Mouse (Mus musculus): ENCODE data around the gene Fam208a. TPM values are rescaled to one million over a fixed set of nuclear protein-coding genes. Genes with fewer than 3 reads are reported as not detected.

Fam208a gene
- total RNA-seq (2015; ENCODE audit: low replicate concordance) (46.1 and 66.2 TPM in 2 replicates), total RNA-seq (2017; ENCODE audit: low replicate concordance) (66.9 and 78.3 TPM in 2 replicates)

DNA sequence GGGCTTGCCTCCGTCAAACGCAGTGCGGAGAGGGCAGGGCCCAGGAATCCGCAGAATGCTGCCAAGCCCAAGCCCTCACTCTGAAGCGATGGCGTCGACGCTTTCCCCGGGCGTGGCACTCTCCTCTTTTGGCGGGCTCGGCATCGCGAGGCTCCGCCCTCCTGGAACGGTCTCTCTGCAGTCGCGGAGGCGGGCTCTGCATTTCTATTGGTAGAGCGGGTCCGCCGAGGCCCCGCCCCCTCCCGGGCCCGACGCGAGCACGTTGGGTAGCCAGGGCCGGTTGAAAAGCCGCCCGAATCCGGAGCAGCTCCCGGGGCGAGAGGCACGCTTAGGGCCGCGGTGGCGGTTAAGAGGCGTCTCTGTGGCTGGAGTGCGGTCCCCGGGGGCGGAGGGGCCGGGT, at the start of gene Fam208a:
Gene Fam208a (plus strand): TSS at position 262 of the 400 bp plus-strand sequence.
- peak; percentile 97 for ATAC-seq (replicated peaks; ENCODE audit: low FRiP score, poor library complexity, severe bottlenecking)

DNA sequence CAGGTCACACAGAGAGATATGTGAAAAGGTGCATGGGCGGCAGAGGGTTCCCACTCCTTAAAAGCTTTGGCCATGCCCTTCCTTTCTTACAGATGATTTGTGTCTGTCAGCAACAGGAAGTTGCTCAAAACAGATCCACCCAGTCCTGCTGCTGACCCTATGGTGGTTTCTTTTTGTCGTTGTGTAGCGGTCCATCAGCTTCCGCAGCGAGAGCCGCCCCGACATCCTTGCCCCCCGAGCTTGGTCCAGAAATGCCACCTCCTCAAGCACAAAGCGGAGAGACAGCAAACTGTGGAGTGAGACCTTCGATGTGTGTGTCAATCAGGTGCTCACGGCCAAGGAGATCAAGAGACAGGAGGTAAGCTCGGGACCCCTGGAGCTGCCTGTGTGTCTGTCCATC, 49.2 kb upstream of the Fam208a start:
- no peak for ATAC-seq (replicated peaks; ENCODE audit: low FRiP score, poor library complexity, severe bottlenecking)

- no peak for ATAC-seq (replicated peaks; ENCODE audit: low FRiP score, poor library complexity, severe bottlenecking)
These were observed 47.2 kb upstream of the Fam208a start for GRCm38 (mm10) chr14:27381459-27381858.

DNA sequence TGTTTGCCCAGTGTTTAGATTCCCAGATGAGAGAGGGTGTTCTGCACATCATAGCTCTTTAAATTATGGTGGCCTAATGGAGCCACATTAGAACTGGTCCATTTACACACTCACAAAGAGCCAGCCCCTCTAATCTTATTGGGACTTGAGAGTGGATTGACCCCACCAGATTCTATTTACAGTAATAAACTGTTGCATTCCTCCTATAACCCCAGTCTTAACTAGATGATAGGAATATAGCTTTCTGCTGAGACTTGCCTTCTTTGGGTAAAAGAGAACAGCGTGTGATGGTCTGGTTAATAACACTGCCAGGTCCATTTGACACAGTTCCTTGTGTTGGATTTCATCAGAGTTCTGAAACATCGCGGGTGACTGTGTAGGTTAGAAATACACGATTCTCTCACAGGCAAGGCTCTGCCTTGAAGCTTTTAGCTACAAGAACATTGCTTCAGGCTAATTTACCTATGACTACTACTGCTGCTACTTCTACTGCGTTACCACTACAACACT, 45.3 kb upstream of the Fam208a start:
- ATAC-seq (replicated peaks; ENCODE audit: low FRiP score, poor library complexity, severe bottlenecking), result no peak

DNA sequence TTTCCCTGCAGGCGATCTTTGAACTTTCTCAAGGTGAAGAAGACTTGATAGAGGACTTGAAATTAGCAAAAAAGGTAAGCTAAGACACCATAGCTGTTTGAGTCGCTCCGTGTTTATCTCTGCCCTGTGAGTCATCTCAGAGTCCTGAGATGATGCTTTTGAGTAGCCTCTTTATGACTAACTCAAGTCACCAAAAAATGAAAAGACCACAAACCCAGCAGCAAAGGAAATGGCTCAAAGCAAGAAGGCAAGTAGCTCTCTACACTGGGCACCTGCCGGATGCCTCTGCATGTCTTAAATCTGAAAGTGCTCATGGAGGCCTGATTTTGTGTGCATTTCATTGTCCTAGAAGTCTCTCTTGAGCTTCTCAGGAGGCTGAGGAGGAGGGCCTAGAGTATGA, 44.5 kb upstream of the Fam208a start:
- ATAC-seq (replicated peaks; ENCODE audit: low FRiP score, poor library complexity, severe bottlenecking), result no peak

GRCm38 (mm10) chr14:27388616-27389015, 40.0 kb upstream of the Fam208a start:
- no peak for ATAC-seq (replicated peaks; ENCODE audit: low FRiP score, poor library complexity, severe bottlenecking)

GRCm38 (mm10) chr14:27389722-27390121, 38.9 kb upstream of the Fam208a start:
- no peak for ATAC-seq (replicated peaks; ENCODE audit: low FRiP score, poor library complexity, severe bottlenecking)

DNA sequence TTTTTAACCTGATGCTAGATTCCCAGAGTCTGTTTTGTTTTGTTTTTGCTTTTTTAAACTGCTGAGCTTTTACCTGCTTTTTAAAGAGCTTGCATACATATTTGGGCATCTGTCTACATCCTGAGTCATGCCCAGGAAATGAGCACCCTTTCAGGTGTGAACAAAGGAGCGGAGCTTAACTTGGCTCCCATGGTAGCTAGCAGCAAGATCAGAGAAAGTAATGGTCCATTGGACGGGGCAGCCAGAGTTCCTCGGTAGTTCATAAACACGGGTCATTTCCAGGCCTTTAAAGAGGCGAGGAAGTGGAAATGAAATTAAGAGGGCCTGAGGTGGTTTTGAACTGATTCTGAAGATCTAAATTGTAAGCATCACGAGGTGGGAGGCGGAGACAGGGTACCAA, 38.0 kb upstream of the Fam208a start:
- ATAC-seq (replicated peaks; ENCODE audit: low FRiP score, poor library complexity, severe bottlenecking), result no peak

DNA sequence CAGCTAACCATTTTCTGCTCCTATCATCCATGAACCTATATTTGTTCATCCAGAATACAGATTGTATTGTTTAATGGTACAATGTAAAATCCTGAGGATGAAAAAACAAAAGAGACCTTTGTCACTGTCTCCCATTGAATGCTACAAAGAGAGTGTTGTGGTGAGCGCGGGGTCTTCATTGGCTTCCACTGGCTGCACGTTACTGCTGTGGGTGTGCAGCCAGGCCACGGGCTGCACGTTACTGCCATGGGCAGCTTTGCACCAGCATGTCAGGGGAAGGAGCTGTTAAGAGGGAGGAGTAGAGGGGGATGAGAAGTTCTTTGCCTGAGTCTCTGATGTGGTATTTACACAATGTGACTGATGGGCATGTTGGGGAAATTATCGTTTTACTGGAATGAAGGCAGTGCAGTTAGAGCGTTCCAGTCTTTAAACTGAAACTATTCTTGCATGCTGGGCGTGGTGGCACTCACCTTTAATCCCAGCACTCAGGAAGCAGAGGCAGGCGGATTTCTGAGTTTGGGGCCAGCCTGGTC, 36.8 kb upstream of the Fam208a start:
- ATAC-seq (replicated peaks; ENCODE audit: low FRiP score, poor library complexity, severe bottlenecking), result no peak

- ATAC-seq (replicated peaks; ENCODE audit: low FRiP score, poor library complexity, severe bottlenecking), result no peak
These were observed 36.0 kb upstream of the Fam208a start for GRCm38 (mm10) chr14:27392660-27393059.

DNA sequence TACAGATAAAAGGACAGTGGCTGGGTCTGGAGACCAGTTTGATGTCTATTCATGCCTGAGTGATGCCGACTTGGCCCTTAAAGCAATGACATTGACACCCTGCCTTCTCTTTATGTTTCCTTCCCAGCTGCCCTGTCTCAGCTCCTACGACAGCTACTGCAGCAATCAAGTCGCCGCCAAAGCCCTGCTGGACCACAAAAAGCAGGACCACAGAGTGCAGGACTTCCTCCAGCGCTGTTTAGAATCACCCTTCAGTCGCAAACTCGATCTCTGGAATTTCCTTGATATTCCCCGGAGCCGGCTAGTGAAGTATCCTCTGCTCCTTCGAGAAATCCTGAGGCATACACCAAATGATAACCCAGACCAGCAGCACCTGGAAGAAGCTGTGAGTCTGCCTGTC, 34.8 kb upstream of the Fam208a start:
- no peak for ATAC-seq (replicated peaks; ENCODE audit: low FRiP score, poor library complexity, severe bottlenecking)

DNA sequence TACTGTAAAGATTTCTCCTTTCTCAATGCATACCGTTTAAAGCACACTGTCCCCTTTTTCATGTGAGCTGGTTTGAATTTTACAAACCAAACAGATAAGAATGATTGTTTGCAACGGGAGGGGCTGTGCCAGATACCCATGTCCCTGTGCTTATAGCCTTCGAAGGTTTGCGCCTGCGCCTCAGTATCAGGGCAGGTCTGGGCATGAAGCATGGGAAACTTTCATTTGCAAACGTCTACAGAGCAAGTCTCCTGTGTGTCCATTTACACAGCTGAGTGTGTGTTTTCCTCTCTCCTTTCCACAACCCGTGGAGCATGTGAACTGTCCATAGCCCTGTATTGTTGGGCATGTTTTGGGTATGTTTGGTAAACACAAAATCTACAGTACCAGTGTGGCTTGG, 32.2 kb upstream of the Fam208a start:
- no peak for ATAC-seq (replicated peaks; ENCODE audit: low FRiP score, poor library complexity, severe bottlenecking)

GRCm38 (mm10) chr14:27397526-27397925, 31.1 kb upstream of the Fam208a start:
- ATAC-seq (replicated peaks; ENCODE audit: low FRiP score, poor library complexity, severe bottlenecking), result no peak

DNA sequence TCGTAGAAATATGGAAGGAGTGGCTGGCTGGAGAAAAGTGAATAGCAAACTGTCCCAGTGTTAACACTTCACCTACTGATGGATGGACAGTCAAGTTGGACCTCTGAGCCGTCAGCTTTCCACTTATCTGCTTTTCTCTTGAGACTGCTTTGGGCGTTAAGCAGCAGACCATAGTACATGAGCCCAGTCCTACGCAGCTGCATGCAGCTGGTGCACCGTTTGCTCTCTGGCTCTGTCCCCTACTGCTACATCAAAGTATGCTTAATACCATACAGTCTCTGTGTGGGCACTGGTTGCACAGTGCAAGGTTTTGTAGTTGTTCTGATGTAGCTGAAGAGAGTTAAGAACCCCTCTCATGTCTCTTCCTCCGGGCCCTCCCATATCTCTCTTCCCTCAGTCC, 28.1 kb upstream of the Fam208a start:
- ATAC-seq (replicated peaks; ENCODE audit: low FRiP score, poor library complexity, severe bottlenecking), result no peak

- ATAC-seq (replicated peaks; ENCODE audit: low FRiP score, poor library complexity, severe bottlenecking), result no peak
These were observed 26.8 kb upstream of the Fam208a start for GRCm38 (mm10) chr14:27401717-27402278.

DNA sequence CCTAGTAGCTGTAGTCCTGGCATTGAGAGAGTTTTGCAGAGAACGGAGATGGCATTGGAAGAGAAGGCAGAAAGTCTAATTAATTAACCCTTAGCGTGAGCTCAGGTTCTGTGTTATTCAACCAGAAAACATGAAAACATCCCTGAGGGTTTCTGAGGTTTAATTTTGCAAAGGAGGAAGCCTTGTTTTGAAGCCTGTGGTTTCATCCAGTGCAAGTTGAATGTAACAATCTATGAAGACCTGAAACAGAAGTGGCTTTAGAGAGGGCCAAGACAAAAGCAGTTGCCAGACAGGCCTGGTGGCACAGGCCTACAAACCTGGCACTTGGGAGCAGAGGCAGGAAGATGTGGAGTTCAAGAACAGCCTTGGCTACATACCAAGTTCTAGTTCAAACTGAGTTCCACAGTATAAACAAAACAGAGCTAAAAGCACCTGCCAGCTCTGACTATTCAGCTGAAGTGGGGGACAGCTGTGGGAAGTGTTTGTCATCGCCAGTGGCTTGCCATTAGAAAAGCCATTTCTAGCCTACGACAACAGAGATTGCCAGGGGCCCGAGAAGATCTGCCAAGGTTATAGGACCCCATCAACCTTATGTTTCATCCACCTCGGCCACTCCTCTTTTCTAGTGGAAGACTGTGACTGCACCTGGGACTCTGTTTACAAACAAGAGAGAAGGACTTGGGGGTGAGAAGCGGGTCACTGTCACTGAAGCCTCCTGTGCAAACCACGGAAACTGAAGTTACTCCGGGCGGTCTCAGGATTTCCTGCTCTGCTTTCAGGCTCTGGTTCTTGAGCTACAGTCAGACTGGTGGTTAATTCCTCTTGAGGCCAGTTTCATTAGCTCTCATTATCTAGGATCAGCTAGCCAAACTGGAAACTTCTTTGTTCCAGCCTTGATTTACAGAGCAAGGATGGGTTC, 26.0 kb upstream of the Fam208a start:
- no peak for ATAC-seq (replicated peaks; ENCODE audit: low FRiP score, poor library complexity, severe bottlenecking)

DNA sequence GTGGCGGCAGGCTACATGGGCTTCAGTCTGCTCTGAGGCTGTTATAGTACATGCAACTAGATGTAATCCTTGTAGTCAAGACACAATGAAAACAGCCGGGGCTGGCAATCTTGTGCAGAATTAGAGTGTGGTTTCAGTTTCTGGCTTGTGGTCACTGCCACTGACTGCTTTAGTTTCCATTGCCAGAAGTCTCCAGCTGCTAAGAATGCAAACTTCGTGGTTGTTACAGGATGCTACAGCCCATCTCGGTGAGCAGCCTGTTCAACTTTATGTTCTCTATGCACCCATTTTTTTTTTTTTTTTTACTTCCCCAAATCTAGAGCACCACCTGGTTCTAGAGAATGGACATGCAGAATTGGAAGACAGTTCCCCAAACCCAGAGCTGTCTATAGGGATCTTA, 23.2 kb upstream of the Fam208a start:
- ATAC-seq (replicated peaks; ENCODE audit: low FRiP score, poor library complexity, severe bottlenecking), result no peak

DNA sequence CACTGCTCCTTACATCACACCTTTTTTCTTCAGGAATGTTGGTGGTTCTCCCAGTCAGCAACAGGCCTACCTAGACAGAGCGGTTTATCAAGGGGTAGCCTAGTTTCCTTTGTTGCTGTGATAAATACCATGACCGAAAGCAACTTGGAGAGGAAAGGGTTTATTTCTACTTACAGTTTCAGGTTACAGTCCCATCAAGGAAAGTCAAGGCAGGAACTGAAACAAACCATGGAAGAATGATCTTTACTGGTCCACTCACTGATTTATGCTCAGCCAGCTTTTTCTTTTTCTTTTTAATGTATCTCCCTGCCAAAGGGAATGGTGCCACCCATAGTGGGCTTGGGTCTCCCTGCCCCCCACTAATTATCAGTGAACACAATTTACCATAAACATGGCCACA, 22.7 kb upstream of the Fam208a start:
- no peak for ATAC-seq (replicated peaks; ENCODE audit: low FRiP score, poor library complexity, severe bottlenecking)

DNA sequence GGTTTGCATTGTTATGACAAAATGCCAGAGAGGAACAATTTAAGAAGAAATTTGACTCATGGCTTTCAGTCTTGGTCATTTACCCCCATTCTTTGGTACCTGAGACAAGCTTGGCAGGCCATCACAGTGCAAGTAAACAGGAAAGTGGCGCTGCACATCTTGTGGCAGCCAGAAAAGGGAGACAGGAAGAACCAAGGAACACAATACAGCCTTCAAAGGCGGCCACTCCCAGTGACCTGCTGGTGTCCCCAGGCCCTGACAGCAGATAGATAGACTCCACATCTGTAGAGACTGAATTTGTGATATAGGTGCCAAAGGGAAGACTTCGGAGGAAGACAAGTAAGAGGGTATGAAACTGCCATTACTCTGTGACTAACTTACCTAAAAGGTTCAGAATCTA, 20.4 kb upstream of the Fam208a start:
- no peak for ATAC-seq (replicated peaks; ENCODE audit: low FRiP score, poor library complexity, severe bottlenecking)

DNA sequence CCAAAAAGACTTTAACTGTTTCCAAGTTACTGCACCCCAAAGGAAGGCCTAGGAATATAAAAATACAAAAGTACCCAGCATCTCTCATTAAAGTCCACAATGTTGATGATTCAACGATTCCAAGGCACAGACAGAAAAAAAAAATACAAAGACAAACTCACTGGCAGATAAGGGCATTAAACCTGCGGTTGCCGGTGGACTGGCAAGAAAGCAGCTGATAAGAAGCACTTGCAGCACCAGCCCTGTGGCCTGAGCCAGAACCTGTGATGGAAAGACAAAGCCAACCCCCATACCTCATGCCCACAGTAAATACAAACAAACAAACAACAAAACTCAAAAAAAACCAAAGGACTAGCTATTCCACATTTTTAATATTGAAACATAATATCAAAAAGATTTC, 19.0 kb upstream of the Fam208a start:
- no peak for ATAC-seq (replicated peaks; ENCODE audit: low FRiP score, poor library complexity, severe bottlenecking)

GRCm38 (mm10) chr14:27411492-27411891, 17.1 kb upstream of the Fam208a start:
- ATAC-seq (replicated peaks; ENCODE audit: low FRiP score, poor library complexity, severe bottlenecking), result no peak
